Mouse (Mus musculus): ENCODE measurements at regions not wholly inside any gene's neighbourhood (a gene's known extent, or its start where the extent isn't known, plus 50 kb on each side); places are given as distances from the start of the nearest gene placed in this dataset.

- ATAC-seq = no peak
- Histone ChIP-seq H3K27ac (ENCODE audit: low read length) (no peak overlapping the region), H3K9ac (ENCODE audit: low read depth, low read length) (no peak overlapping the region), H3K27me3 (ENCODE audit: control insufficient read depth, insufficient read depth, low read depth, low read length) (no peaks in the 10 kb centered on the region), H3K9me3 (replicated peaks; ENCODE audit: control insufficient read depth, low read length, poor library complexity, severe bottlenecking) (peaks cover 5% of the 10 kb centered on the region; the same call in 1 of the 2 replicates), H3K4me2 (ENCODE audit: low read length) (no peak overlapping the region), H3K36me3 (ENCODE audit: control insufficient read depth, insufficient read depth, low read length) (no peaks in the 10 kb centered on the region), H3K4me1 (ENCODE audit: control insufficient read depth, insufficient read depth, low read length) (no peaks in the 10 kb centered on the region; the same call in 1 of the 2 replicates), H3K4me3 (ENCODE audit: low read depth, low read length) (no peak overlapping the region)
Observed at GRCm38 (mm10) chr1:193670008-193670407, 299.9 kb upstream of the Camk1g start.

GRCm38 (mm10) chr1:193668841-193669240 is 298.7 kb upstream of the Camk1g start:
- Histone ChIP-seq H3K9me3 (replicated peaks; ENCODE audit: control insufficient read depth, low read length, poor library complexity, severe bottlenecking) (peaks cover 5% of the 10 kb centered on the region; the same call in 1 of the 2 replicates), H3K9ac (ENCODE audit: low read depth, low read length) (no peak overlapping the region), H3K4me3 (ENCODE audit: low read depth, low read length) (no peak overlapping the region), H3K4me1 (ENCODE audit: control insufficient read depth, insufficient read depth, low read length) (no peaks in the 10 kb centered on the region; the same call in 1 of the 2 replicates), H3K27me3 (ENCODE audit: control insufficient read depth, insufficient read depth, low read depth, low read length) (no peaks in the 10 kb centered on the region), H3K36me3 (ENCODE audit: control insufficient read depth, insufficient read depth, low read length) (no peaks in the 10 kb centered on the region), H3K4me2 (ENCODE audit: low read length) (no peak overlapping the region), H3K27ac (ENCODE audit: low read length) (no peak overlapping the region)
- no peak for ATAC-seq

GRCm38 (mm10) chr1:193665854-193666253 is 295.8 kb upstream of the Camk1g start:
- 56% methylated on average over 5 of the region's 5 CpGs for WGBS
- no peaks in the 10 kb centered on the region for H3K27me3 ChIP-seq (ENCODE audit: control insufficient read depth, insufficient read depth, low read depth, low read length)

GRCm38 (mm10) chr1:193664569-193664968 is 294.5 kb upstream of the Camk1g start:
- Histone ChIP-seq H3K9me3 (replicated peaks; ENCODE audit: control insufficient read depth, low read length, poor library complexity, severe bottlenecking) (peaks cover 5% of the 10 kb centered on the region; the same call in 1 of the 2 replicates), H3K27ac (ENCODE audit: low read length) (no peak overlapping the region), H3K27me3 (ENCODE audit: control insufficient read depth, insufficient read depth, low read depth, low read length) (no peaks in the 10 kb centered on the region), H3K4me3 (ENCODE audit: low read depth, low read length) (no peak overlapping the region), H3K4me2 (ENCODE audit: low read length) (no peak overlapping the region), H3K9ac (ENCODE audit: low read depth, low read length) (no peak overlapping the region), H3K4me1 (ENCODE audit: control insufficient read depth, insufficient read depth, low read length) (peaks cover 8% of the 10 kb centered on the region), H3K36me3 (ENCODE audit: control insufficient read depth, insufficient read depth, low read length) (no peaks in the 10 kb centered on the region)
- no peak for ATAC-seq
- WGBS = 89% methylated on average over 2 of the region's 2 CpGs

More at GRCm38 (mm10) chr1:193665854-193666253, 295.8 kb upstream of the Camk1g start:
- peaks cover 5% of the 10 kb centered on the region; the same call in 1 of the 2 replicates for H3K9me3 ChIP-seq (replicated peaks; ENCODE audit: control insufficient read depth, low read length, poor library complexity, severe bottlenecking)
- H3K4me2 ChIP-seq (ENCODE audit: low read length) = no peak overlapping the region
- no peak overlapping the region for H3K4me3 ChIP-seq (ENCODE audit: low read depth, low read length)
- no peaks in the 10 kb centered on the region for H3K36me3 ChIP-seq (ENCODE audit: control insufficient read depth, insufficient read depth, low read length)
- H3K9ac ChIP-seq (ENCODE audit: low read depth, low read length) = no peak overlapping the region
- 0 out of 2 replicates have a peak, but pooled peaks have one; percentile 44 for ATAC-seq
- no peak overlapping the region for H3K27ac ChIP-seq (ENCODE audit: low read length)
- H3K4me1 ChIP-seq (ENCODE audit: control insufficient read depth, insufficient read depth, low read length) = peaks cover 8% of the 10 kb centered on the region

- Histone ChIP-seq H3K9me3 (replicated peaks; ENCODE audit: control insufficient read depth, low read length, poor library complexity, severe bottlenecking) (no peaks in the 10 kb centered on the region), H3K4me1 (ENCODE audit: control insufficient read depth, insufficient read depth, low read length) (peaks cover 8% of the 10 kb centered on the region), H3K27me3 (ENCODE audit: control insufficient read depth, insufficient read depth, low read depth, low read length) (no peaks in the 10 kb centered on the region), H3K4me3 (ENCODE audit: low read depth, low read length) (no peak overlapping the region), H3K4me2 (ENCODE audit: low read length) (no peak overlapping the region), H3K9ac (ENCODE audit: low read depth, low read length) (no peak overlapping the region), H3K27ac (ENCODE audit: low read length) (no peak overlapping the region), H3K36me3 (ENCODE audit: control insufficient read depth, insufficient read depth, low read length) (no peaks in the 10 kb centered on the region)
- ATAC-seq = no peak
- 87% methylated on average over 3 of the region's 3 CpGs for WGBS
Observed at GRCm38 (mm10) chr1:193663587-193663986, 293.5 kb upstream of the Camk1g start.

- Histone ChIP-seq H3K4me1 (ENCODE audit: control insufficient read depth, insufficient read depth, low read length) (peaks cover 8% of the 10 kb centered on the region), H3K4me2 (ENCODE audit: low read length) (no peak overlapping the region), H3K27ac (ENCODE audit: low read length) (no peak overlapping the region), H3K36me3 (ENCODE audit: control insufficient read depth, insufficient read depth, low read length) (no peaks in the 10 kb centered on the region), H3K4me3 (ENCODE audit: low read depth, low read length) (no peak overlapping the region), H3K9me3 (replicated peaks; ENCODE audit: control insufficient read depth, low read length, poor library complexity, severe bottlenecking) (no peaks in the 10 kb centered on the region), H3K9ac (ENCODE audit: low read depth, low read length) (0 out of 2 replicates have a peak overlapping the region, but pooled peaks have one; percentile 34), H3K27me3 (ENCODE audit: control insufficient read depth, insufficient read depth, low read depth, low read length) (no peaks in the 10 kb centered on the region)
- 16% methylated on average over 3 of the region's 3 CpGs for WGBS
- ATAC-seq = no peak
Observed at GRCm38 (mm10) chr1:193662166-193662890, 292.2 kb upstream of the Camk1g start.

GRCm38 (mm10) chr1:193661377-193661776 is 291.3 kb upstream of the Camk1g start:
- Histone ChIP-seq H3K4me3 (ENCODE audit: low read depth, low read length) (no peak overlapping the region), H3K27me3 (ENCODE audit: control insufficient read depth, insufficient read depth, low read depth, low read length) (no peaks in the 10 kb centered on the region), H3K4me2 (ENCODE audit: low read length) (no peak overlapping the region), H3K27ac (ENCODE audit: low read length) (no peak overlapping the region), H3K36me3 (ENCODE audit: control insufficient read depth, insufficient read depth, low read length) (no peaks in the 10 kb centered on the region), H3K4me1 (ENCODE audit: control insufficient read depth, insufficient read depth, low read length) (peaks cover 8% of the 10 kb centered on the region), H3K9ac (ENCODE audit: low read depth, low read length) (no peak overlapping the region), H3K9me3 (replicated peaks; ENCODE audit: control insufficient read depth, low read length, poor library complexity, severe bottlenecking) (no peaks in the 10 kb centered on the region)
- WGBS = 58% methylated on average over 4 of the region's 4 CpGs
- ATAC-seq = no peak

- Histone ChIP-seq H3K4me1 (ENCODE audit: control insufficient read depth, insufficient read depth, low read length) (no peaks in the 10 kb centered on the region; the same call in 1 of the 2 replicates), H3K9me3 (replicated peaks; ENCODE audit: control insufficient read depth, low read length, poor library complexity, severe bottlenecking) (no peaks in the 10 kb centered on the region), H3K27ac (ENCODE audit: low read length) (peak overlapping the region; percentile 58; the same call in 1 of the 2 replicates), H3K4me2 (ENCODE audit: low read length) (no peak overlapping the region), H3K9ac (ENCODE audit: low read depth, low read length) (no peak overlapping the region), H3K4me3 (ENCODE audit: low read depth, low read length) (no peak overlapping the region), H3K27me3 (ENCODE audit: control insufficient read depth, insufficient read depth, low read depth, low read length) (no peaks in the 10 kb centered on the region), H3K36me3 (ENCODE audit: control insufficient read depth, insufficient read depth, low read length) (no peaks in the 10 kb centered on the region)
- ATAC-seq = 0 out of 2 replicates have a peak, but pooled peaks have one; percentile 17
- WGBS = 46% methylated on average over 14 of the region's 14 CpGs
Observed at GRCm38 (mm10) chr1:193655076-193655677, 285.1 kb upstream of the Camk1g start.

GRCm38 (mm10) chr1:193650275-193650674 is 280.2 kb upstream of the Camk1g start:
- H3K27ac ChIP-seq (ENCODE audit: low read length) = no peak overlapping the region
- H3K36me3 ChIP-seq (ENCODE audit: control insufficient read depth, insufficient read depth, low read length) = no peaks in the 10 kb centered on the region
- no peaks in the 10 kb centered on the region for H3K9me3 ChIP-seq (replicated peaks; ENCODE audit: control insufficient read depth, low read length, poor library complexity, severe bottlenecking)
- no peak overlapping the region for H3K4me2 ChIP-seq (ENCODE audit: low read length)
- no peak overlapping the region for H3K9ac ChIP-seq (ENCODE audit: low read depth, low read length)
- no peak for ATAC-seq
- H3K27me3 ChIP-seq (ENCODE audit: control insufficient read depth, insufficient read depth, low read depth, low read length) = no peaks in the 10 kb centered on the region
- H3K4me1 ChIP-seq (ENCODE audit: control insufficient read depth, insufficient read depth, low read length) = peaks cover 3% of the 10 kb centered on the region; the same call in 1 of the 2 replicates
- H3K4me3 ChIP-seq (ENCODE audit: low read depth, low read length) = no peak overlapping the region

Data from midbrain, embryonic 16.5 days (tissue).